Mouse (Mus musculus) spleen, adult 2 months (tissue): ENCODE results near the gene Metrnl.

Experiments
- CTCF ChIP-seq: fragments of 200-500 bp; IDR thresholded peaks from 2 replicates; pipeline ENCODE4 v1.5.1; 2011; ENCODE audit warnings: mild to moderate bottlenecking, inconsistent platforms; ENCODE audit not compliant: insufficient read depth, insufficient read length, insufficient replicate concordance; ENCODE audit errors: extremely low read depth
- POLR2A ChIP-seq: fragments of 200-500 bp; IDR thresholded peaks from 2 replicates; pipeline ENCODE4 v1.6.1; 2011; ENCODE audit warnings: low read depth, low read length, inconsistent platforms

DNA sequence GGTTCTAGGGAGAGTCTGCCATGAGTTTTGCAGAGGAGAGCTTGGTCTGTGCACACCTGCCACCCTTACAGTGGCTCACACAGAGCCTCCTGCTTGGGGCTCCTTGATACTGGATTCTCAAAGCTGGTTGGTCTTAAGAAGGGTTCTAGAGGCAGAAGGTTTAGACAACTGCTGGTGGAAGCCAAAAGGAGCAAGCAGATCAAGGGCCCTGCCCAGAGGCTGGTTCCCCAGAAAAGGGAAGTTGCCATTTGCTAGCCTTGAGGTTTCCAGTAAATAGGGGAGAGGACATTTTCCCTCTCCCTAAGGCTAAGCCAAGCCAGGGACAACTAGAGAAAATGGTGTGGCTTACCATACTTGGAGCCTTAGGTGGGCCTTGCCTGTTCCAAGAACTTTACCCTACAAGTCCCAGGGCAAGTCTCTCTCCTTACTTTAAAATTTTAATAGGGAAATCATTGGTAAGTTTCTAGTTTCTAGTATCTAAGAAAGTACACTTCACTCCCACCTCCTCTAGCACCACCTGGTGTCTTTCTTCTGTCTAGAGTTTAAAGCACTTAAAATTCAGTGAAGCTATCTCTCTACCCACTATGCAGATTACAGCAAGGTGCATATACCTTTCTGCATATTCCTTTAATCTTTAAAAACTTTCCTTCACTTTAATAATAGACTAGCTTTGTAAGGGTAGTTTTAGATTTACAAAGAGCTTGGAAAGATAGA, 42.7 kb downstream of the Metrnl start:
- TF ChIP-seq CTCF (no peak), POLR2A (no peak)
